Mouse (Mus musculus) left cerebral cortex, adult 18-20 months (tissue): Measurements from ENCODE around the gene Olfr1012. TPM values are rescaled to one million over a fixed set of nuclear protein-coding genes. Genes with fewer than 3 reads are reported as not detected.
"Not testable (repeated sequence)": the region's sequence is repeated elsewhere in the genome, so short reads cannot be mapped to it uniquely, and the experiment has no call there.

Experiments
- DNase-seq, 2 experiments: peaks; one replicate each; pipeline ENCODE4 v3.0.0; 2021 to 2022; ENCODE audit warnings: low spot score in 2 of 2, mixed read lengths in 1 of 2
- long read RNA-seq, 2 experiments: library from polyadenylated mRNA; stranded (forward); transcript quantifications; one replicate each; pipeline ENCODE4 v2.0.0; 2021
- total RNA-seq, 2 experiments: library from RNA; stranded (reverse); gene quantifications; 2 replicates each; pipeline ENCODE4 v1.2.3; 2021

The Olfr1012 gene
- not detected for total RNA-seq
- long read RNA-seq, experiment 1: 0 reads
- long read RNA-seq, experiment 2: 0 reads

GRCm38 (mm10) chr2:85762666-85763065 is at the start of gene Olfr1012:
Gene Olfr1012, minus strand, starts transcription at chr2:85762766.
- DNase-seq: no peak

GRCm38 (mm10) chr2:85804501-85804900 is 41.9 kb upstream of the Olfr1012 start:
- DNase-seq: no peak

GRCm38 (mm10) chr2:85802444-85802843 is 39.9 kb upstream of the Olfr1012 start, which contains the start of gene Olfr1016:
Gene Olfr1016, minus strand, starts transcription at chr2:85802544.
- no peak for DNase-seq

- no peak for DNase-seq
Observed at GRCm38 (mm10) chr2:85792331-85792730, 29.8 kb upstream of the Olfr1012 start.

GRCm38 (mm10) chr2:85781717-85782116 is 19.2 kb upstream of the Olfr1012 start, which contains the start of gene Olfr1015:
Gene Olfr1015, plus strand, starts transcription at chr2:85782017.
- no peak for DNase-seq

- no peak for DNase-seq
Observed at GRCm38 (mm10) chr2:85772413-85772812, 9.8 kb upstream of the Olfr1012 start, which contains the start of gene Olfr1014. Gene Olfr1014, plus strand, starts transcription at chr2:85772713.

GRCm38 (mm10) chr2:85766798-85767197 is 4.2 kb upstream of the Olfr1012 start, which contains the start of gene Olfr1013:
Gene Olfr1013, plus strand, starts transcription at chr2:85767098.
- DNase-seq: no peak

- DNase-seq: no peak
Observed at GRCm38 (mm10) chr2:85753822-85754221, 8.7 kb downstream of the Olfr1012 start.

- DNase-seq: peak; percentile 18 to 20
Observed at GRCm38 (mm10) chr2:85725793-85726192, 36.8 kb downstream of the Olfr1012 start.

GRCm38 (mm10) chr2:85715119-85715518 is 47.4 kb downstream of the Olfr1012 start, which contains the start of gene Olfr1009:
Gene Olfr1009, plus strand, starts transcription at chr2:85715419.
- DNase-seq: no peak

- DNase-seq: no peak
Observed at GRCm38 (mm10) chr2:85711159-85711558, 51.4 kb downstream of the Olfr1012 start.

GRCm38 (mm10) chr2:85710680-85711079 is 51.9 kb downstream of the Olfr1012 start:
- DNase-seq: not testable (repeated sequence)

Other genes starting within 250 kb of the Olfr1012 start
- not detected for gene 4833423E24Rik, start 243.7 kb downstream of the Olfr1012 start, total RNA-seq
- gene Olfr996, start 183.6 kb downstream of the Olfr1012 start, total RNA-seq: not detected
- not detected for gene Olfr998, start 173.8 kb downstream of the Olfr1012 start, total RNA-seq
- gene Olfr1000, start 150.9 kb downstream of the Olfr1012 start, total RNA-seq: not detected
- not detected for gene Olfr1002, start 112.1 kb downstream of the Olfr1012 start, total RNA-seq
- not detected for gene Olfr154, start 98.3 kb downstream of the Olfr1012 start, total RNA-seq
- not detected for gene Olfr1006, start 84.0 kb downstream of the Olfr1012 start, total RNA-seq
- not detected for gene Olfr1008, start 73.3 kb downstream of the Olfr1012 start, total RNA-seq
- not detected for gene Olfr1009, start 47.3 kb downstream of the Olfr1012 start, total RNA-seq
- gene Olfr1013, start 4.3 kb upstream of the Olfr1012 start, total RNA-seq: not detected
- gene Olfr1014, start 9.9 kb upstream of the Olfr1012 start, total RNA-seq: not detected
- gene Olfr1015, start 19.3 kb upstream of the Olfr1012 start, total RNA-seq: not detected
- gene Olfr1016, start 39.8 kb upstream of the Olfr1012 start, total RNA-seq: not detected
- gene Olfr1018, start 55.7 kb upstream of the Olfr1012 start, total RNA-seq: not detected
- not detected for gene Olfr1019, start 82.7 kb upstream of the Olfr1012 start, total RNA-seq
- not detected for gene Olfr1020, start 84.3 kb upstream of the Olfr1012 start, total RNA-seq
- not detected for gene Olfr1022, start 105.8 kb upstream of the Olfr1012 start, total RNA-seq
- not detected for gene Olfr1023, start 122.9 kb upstream of the Olfr1012 start, total RNA-seq
- not detected for gene Olfr1024, start 142.3 kb upstream of the Olfr1012 start, total RNA-seq
- not detected for gene Olfr1025-ps1, start 152.4 kb upstream of the Olfr1012 start, total RNA-seq
- gene Olfr1026, start 158.8 kb upstream of the Olfr1012 start, total RNA-seq: not detected
- not detected for gene Olfr1028, start 187.7 kb upstream of the Olfr1012 start, total RNA-seq
- gene Olfr1029, start 211.1 kb upstream of the Olfr1012 start, total RNA-seq: not detected
- not detected for gene Olfr1030, start 216.5 kb upstream of the Olfr1012 start, total RNA-seq
- gene Olfr1031, start 227.5 kb upstream of the Olfr1012 start, total RNA-seq: not detected
- gene Olfr1032, start 242.8 kb upstream of the Olfr1012 start, total RNA-seq: not detected